10 mouse cellular contexts compared by ENCODE assay signal in genomic region chr7:46034991-46035390, GRCm38 (mm10). TPM values are rescaled to one million over a fixed set of nuclear protein-coding genes. Genes with fewer than 3 reads are reported as not detected.
A peak's percentile ranks its signal among the peaks of the same experiment; 100 is the strongest.
DNase-seq lines count a peak whose midpoint lies in the region; ATAC-seq and TF ChIP-seq lines count a peak whose summit lies in the region.
"Had no signal": no experiment of that assay in that cellular context is flagged by ENCODE, and none has a peak within 500 bp of the region (broad histone marks: within the 10 kb centered on the region; RNA-seq: fewer than 3 reads in every experiment).

No protein-coding gene starts in this region.

- H3K36me3 ChIP-seq in heart, embryonic 12.5 days, result peaks cover 18% of the 10 kb centered on the region
- peaks cover 22% of the 10 kb centered on the region for H3K36me3 ChIP-seq in embryonic facial prominence, embryonic 13.5 days
- H3K36me3 ChIP-seq in hindbrain, postnatal 0 days (ENCODE audit: insufficient read depth, low read length), result 0 out of 2 replicates have a peak, but pooled peaks cover 3% of the 10 kb centered on the region
- peaks cover 25% of the 10 kb centered on the region for H3K36me3 ChIP-seq in midbrain, embryonic 14.5 days (ENCODE audit: control insufficient read depth, insufficient read depth, low read length)
- no peaks in the 10 kb centered on the region for H3K36me3 ChIP-seq in lung, postnatal 0 days (ENCODE audit: insufficient read depth, low read length)

- ATAC-seq in heart, embryonic 12.5 days (ENCODE audit: insufficient number of reproducible peaks, low FRiP score), result no peak
- no peak for ATAC-seq in embryonic facial prominence, embryonic 13.5 days (ENCODE audit: insufficient number of reproducible peaks, insufficient read depth, low FRiP score, low TSS enrichment, low read depth)
- no peak for ATAC-seq in hindbrain, postnatal 0 days
- ATAC-seq in midbrain, embryonic 14.5 days (ENCODE audit: low FRiP score, low TSS enrichment), result no peak
- ATAC-seq in lung, postnatal 0 days, result no peak

- peak overlapping the region; percentile 87 for H3K9ac ChIP-seq in heart, embryonic 12.5 days
- peak overlapping the region; percentile 88 for H3K9ac ChIP-seq in embryonic facial prominence, embryonic 13.5 days
- no peak overlapping the region for H3K9ac ChIP-seq in hindbrain, postnatal 0 days (replicated peaks; ENCODE audit: low read length)
- peak overlapping the region; percentile 75; the same call in 1 of the 2 replicates for H3K9ac ChIP-seq in midbrain, embryonic 14.5 days (replicated peaks; ENCODE audit: low read length)
- H3K9ac ChIP-seq in lung, postnatal 0 days (replicated peaks; ENCODE audit: low read depth), result no peak overlapping the region

- H3K27ac ChIP-seq in heart, embryonic 12.5 days (ENCODE audit: poor library complexity, severe bottlenecking), result no peak overlapping the region
- H3K27ac ChIP-seq in embryonic facial prominence, embryonic 13.5 days, result no peak overlapping the region
- no peak overlapping the region for H3K27ac ChIP-seq in hindbrain, postnatal 0 days
- H3K27ac ChIP-seq in midbrain, embryonic 14.5 days (replicated peaks; ENCODE audit: low read depth, low read length), result no peak overlapping the region
- H3K27ac ChIP-seq in lung, postnatal 0 days (ENCODE audit: low read length), result no peak overlapping the region
- H3K27ac ChIP-seq: left cerebral cortex, adult 2 months had no signal

- H3K4me3 ChIP-seq in heart, embryonic 12.5 days, result peak overlapping the region; percentile 88; the same call in 1 of the 2 replicates
- H3K4me3 ChIP-seq in embryonic facial prominence, embryonic 13.5 days, result peak overlapping the region; percentile 82
- H3K4me3 ChIP-seq in hindbrain, postnatal 0 days (ENCODE audit: low read length), result peak overlapping the region; percentile 70
- peak overlapping the region; percentile 89; the same call in 1 of the 2 replicates for H3K4me3 ChIP-seq in midbrain, embryonic 14.5 days (replicated peaks; ENCODE audit: low read depth, low read length)
- H3K4me3 ChIP-seq in lung, postnatal 0 days (ENCODE audit: low read depth, low read length), result no peak overlapping the region

- peaks cover 14% of the 10 kb centered on the region for H3K4me1 ChIP-seq in heart, embryonic 12.5 days (replicated peaks)
- peaks cover 27% of the 10 kb centered on the region for H3K4me1 ChIP-seq in embryonic facial prominence, embryonic 13.5 days
- peaks cover 10% of the 10 kb centered on the region for H3K4me1 ChIP-seq in hindbrain, postnatal 0 days (ENCODE audit: insufficient read depth, low read length)
- peaks cover 9% of the 10 kb centered on the region for H3K4me1 ChIP-seq in midbrain, embryonic 14.5 days (ENCODE audit: control insufficient read depth, insufficient read depth, low read length)
- peaks cover 4% of the 10 kb centered on the region; the same call in 1 of the 2 replicates for H3K4me1 ChIP-seq in lung, postnatal 0 days (ENCODE audit: insufficient read depth, low read depth, low read length)

- H3K4me2 ChIP-seq in heart, embryonic 12.5 days, result peak overlapping the region; percentile 90
- peak overlapping the region; percentile 79 for H3K4me2 ChIP-seq in embryonic facial prominence, embryonic 13.5 days
- peak overlapping the region; percentile 93 for H3K4me2 ChIP-seq in hindbrain, postnatal 0 days (ENCODE audit: low read depth, low read length)
- H3K4me2 ChIP-seq in midbrain, embryonic 14.5 days (ENCODE audit: low read length), result peak overlapping the region; percentile 76
- no peak overlapping the region for H3K4me2 ChIP-seq in lung, postnatal 0 days (replicated peaks; ENCODE audit: low read depth, low read length)

- DNase-seq in heart, adult 9 months (ENCODE audit: low spot score in 2 of 2), result no peak
- DNase-seq in hindbrain, postnatal 0 days (ENCODE audit: low spot score), result no peak
- no peak for DNase-seq in midbrain, embryonic 14.5 days
- no peak for DNase-seq in frontal cortex, postnatal 10 days (ENCODE audit: low spot score in 2 of 2)
- DNase-seq in layer of hippocampus, adult 9-11 months, result no peak
- no peak for DNase-seq in lung, postnatal 0 days (ENCODE audit: low spot score)
- DNase-seq: adrenal gland, adult 8-10 months had no signal

- 67% methylated on average over 2 of the region's 2 CpGs for WGBS in heart, embryonic 12.5 days
- 81% methylated on average over 2 of the region's 2 CpGs for WGBS in embryonic facial prominence, embryonic 13.5 days
- WGBS in hindbrain, postnatal 0 days, result 79% methylated on average over 2 of the region's 2 CpGs
- 73% methylated on average over 2 of the region's 2 CpGs for WGBS in midbrain, embryonic 14.5 days
- 62% methylated on average over 2 of the region's 2 CpGs for WGBS in lung, postnatal 0 days

- no peaks in the 10 kb centered on the region for H3K9me3 ChIP-seq in heart, embryonic 12.5 days (replicated peaks)
- no peaks in the 10 kb centered on the region for H3K9me3 ChIP-seq in embryonic facial prominence, embryonic 13.5 days
- no peaks in the 10 kb centered on the region for H3K9me3 ChIP-seq in hindbrain, postnatal 0 days (ENCODE audit: low read length)
- no peaks in the 10 kb centered on the region for H3K9me3 ChIP-seq in midbrain, embryonic 14.5 days (ENCODE audit: control insufficient read depth, low read length)
- no peaks in the 10 kb centered on the region for H3K9me3 ChIP-seq in lung, postnatal 0 days (ENCODE audit: low read length)

- TF ChIP-seq EP300 in lung, postnatal 0 days (IDR thresholded peaks at IDR 0.05), result no peak

- H3K27me3 ChIP-seq in heart, embryonic 12.5 days (replicated peaks), result peaks cover 7% of the 10 kb centered on the region; the same call in 1 of the 2 replicates
- H3K27me3 ChIP-seq in embryonic facial prominence, embryonic 13.5 days, result peaks cover 4% of the 10 kb centered on the region; the same call in 1 of the 2 replicates
- no peaks in the 10 kb centered on the region for H3K27me3 ChIP-seq in hindbrain, postnatal 0 days (ENCODE audit: insufficient read depth, low read length)
- H3K27me3 ChIP-seq in midbrain, embryonic 14.5 days (ENCODE audit: control insufficient read depth, insufficient read depth, low read length), result no peaks in the 10 kb centered on the region
- no peaks in the 10 kb centered on the region for H3K27me3 ChIP-seq in lung, postnatal 0 days (replicated peaks; ENCODE audit: insufficient read depth, low read length)

- no peak for TF ChIP-seq CTCF in hindbrain, postnatal 0 days (IDR thresholded peaks at IDR 0.05; ENCODE audit: low read depth)
- TF ChIP-seq CTCF in lung, postnatal 0 days (IDR thresholded peaks at IDR 0.05), result no peak

RNA-seq across cellular contexts. Expression of gene Nomo1, which starts 1.5 kb away (rescaled TPM):
- 47.8 and 54.4 TPM in 2 replicates for polyA plus RNA-seq in heart, embryonic 12.5 days (2016; fragmentation: Nextera tagmentation; extraction: Ambion mirVana)
- polyA plus RNA-seq in embryonic facial prominence, embryonic 13.5 days (2015; fragmentation: Nextera tagmentation; extraction: Ambion mirVana), result 28.4 and 33.8 TPM in 2 replicates
- 53.6 and 61.5 TPM in 2 replicates for total RNA-seq in hindbrain, postnatal 0 days (2014; rRNA removed)
- 36.9 and 37.9 TPM in 2 replicates for polyA plus RNA-seq in hindbrain, postnatal 0 days (2015; fragmentation: Nextera tagmentation; extraction: Ambion mirVana)
- 28.6 and 32.6 TPM in 2 replicates for polyA plus RNA-seq in midbrain, embryonic 14.5 days (2014; fragmentation: Nextera tagmentation; extraction: Ambion mirVana)
- polyA plus RNA-seq in lung, postnatal 0 days (2015; fragmentation: Nextera tagmentation; extraction: Ambion mirVana), result 17.8 and 18.5 TPM in 2 replicates

RNA-seq across cellular contexts. Expression of gene Abcc6, which starts 4.9 kb away (rescaled TPM):
- 0.06 and 0.22 TPM in 2 replicates for polyA plus RNA-seq in heart, embryonic 12.5 days (2016; fragmentation: Nextera tagmentation; extraction: Ambion mirVana)
- 0.25 TPM in 2 replicates for polyA plus RNA-seq in embryonic facial prominence, embryonic 13.5 days (2015; fragmentation: Nextera tagmentation; extraction: Ambion mirVana)
- total RNA-seq in hindbrain, postnatal 0 days (2014; rRNA removed), result 0.58 and 1.2 TPM in 2 replicates
- polyA plus RNA-seq in hindbrain, postnatal 0 days (2015; fragmentation: Nextera tagmentation; extraction: Ambion mirVana), result 0.55 and 0.64 TPM in 2 replicates
- 0.12 and 0.24 TPM in 2 replicates for polyA plus RNA-seq in midbrain, embryonic 14.5 days (2014; fragmentation: Nextera tagmentation; extraction: Ambion mirVana)
- polyA plus RNA-seq in lung, postnatal 0 days (2015; fragmentation: Nextera tagmentation; extraction: Ambion mirVana), result 0.26 and 0.37 TPM in 2 replicates

Comparison
In these comparisons a context has a peak if more than half of its experiments do, and no peak if none do; other contexts are left out.
1. H3K9ac ChIP-seq: peak in heart, embryonic 12.5 days (single experiment), embryonic facial prominence, embryonic 13.5 days (single experiment) and midbrain, embryonic 14.5 days (single experiment); none in hindbrain, postnatal 0 days (single experiment) and lung, postnatal 0 days (single experiment).